Mouse (Mus musculus): ENCODE results near the gene Grik4.

Gene Grik4

DNA sequence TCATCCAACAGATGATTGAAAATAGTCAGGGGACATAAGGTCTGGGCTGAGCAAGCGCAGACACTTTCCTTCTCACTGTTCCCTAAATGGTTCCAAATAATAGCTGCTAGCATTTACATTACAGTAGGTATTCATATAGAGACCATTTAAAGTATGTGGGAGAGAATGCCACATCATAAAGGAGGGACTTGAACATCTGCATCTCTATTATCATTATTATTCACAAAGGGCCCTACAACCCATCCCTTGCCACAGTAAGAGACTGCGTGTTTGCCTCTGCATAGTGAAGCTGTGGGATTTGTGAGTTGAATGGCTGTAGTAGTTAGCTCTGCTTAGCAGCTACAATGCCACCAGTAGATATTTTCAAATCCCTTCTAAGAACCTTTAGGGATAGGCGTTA, 296.2 kb downstream of the Grik4 start:
- no peak for DNase-seq

DNA sequence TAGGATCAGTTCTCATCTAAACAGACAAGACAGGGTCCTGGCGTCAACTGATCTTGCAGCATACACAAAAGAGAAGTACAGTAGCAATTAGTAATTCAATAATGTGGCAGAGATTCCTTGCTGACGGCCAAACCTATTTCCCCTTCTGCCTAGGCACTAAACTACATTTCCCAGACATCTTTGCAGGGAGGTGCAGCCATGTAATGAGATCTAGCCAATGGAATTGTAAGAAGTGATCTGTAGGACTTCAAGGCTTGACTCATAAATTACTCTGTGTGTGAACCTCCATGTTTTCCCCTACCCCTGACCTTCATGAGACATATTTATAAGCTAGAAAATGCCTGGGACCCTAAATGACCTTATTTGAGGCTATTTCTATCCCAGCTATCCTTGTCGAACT, 296.7 kb downstream of the Grik4 start:
- no peak for DNase-seq

DNA sequence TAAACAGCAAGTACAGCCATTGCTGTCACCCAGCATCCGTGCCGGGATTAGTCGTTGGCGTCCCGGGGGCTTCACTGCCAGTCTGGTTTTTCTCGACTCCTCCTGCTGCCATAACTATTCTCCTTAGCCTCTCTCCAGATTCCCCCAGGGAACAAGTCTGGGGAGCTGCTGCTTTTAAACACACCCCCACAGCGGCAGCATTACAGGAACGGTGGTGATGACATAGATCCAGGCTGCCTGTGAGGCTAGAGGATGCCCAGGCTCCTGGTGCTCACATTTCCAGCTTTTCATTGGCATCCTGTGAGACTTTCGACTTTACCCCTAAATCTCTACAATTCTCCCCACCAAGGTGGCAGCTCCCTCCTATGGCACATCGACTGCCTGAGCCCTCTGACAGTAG, 297.5 kb downstream of the Grik4 start:
- DNase-seq, result peak; percentile 34

- DNase-seq, result no peak
These were observed 299.1 kb downstream of the Grik4 start for GRCm38 (mm10) chr9:42645161-42645560.

DNA sequence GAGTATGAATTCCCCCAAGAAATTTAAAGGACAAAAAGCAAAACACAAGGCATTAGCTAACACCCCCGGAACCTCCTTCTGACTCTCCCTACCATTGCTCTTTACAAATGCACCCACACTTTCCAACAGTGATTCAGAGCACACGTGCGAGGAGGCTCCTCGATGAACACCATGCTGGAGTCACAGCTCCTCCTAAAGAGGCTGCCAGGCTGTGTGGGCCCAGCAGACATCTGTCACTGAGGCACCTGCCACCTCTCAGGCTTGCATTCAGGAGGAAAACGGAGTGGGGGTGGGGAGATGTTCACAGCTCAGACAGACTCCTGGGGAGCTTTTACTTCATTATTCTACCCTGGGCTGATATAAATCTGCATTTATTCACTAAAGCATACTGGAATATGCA, 301.5 kb downstream of the Grik4 start:
- DNase-seq, result peak; percentile 88

DNA sequence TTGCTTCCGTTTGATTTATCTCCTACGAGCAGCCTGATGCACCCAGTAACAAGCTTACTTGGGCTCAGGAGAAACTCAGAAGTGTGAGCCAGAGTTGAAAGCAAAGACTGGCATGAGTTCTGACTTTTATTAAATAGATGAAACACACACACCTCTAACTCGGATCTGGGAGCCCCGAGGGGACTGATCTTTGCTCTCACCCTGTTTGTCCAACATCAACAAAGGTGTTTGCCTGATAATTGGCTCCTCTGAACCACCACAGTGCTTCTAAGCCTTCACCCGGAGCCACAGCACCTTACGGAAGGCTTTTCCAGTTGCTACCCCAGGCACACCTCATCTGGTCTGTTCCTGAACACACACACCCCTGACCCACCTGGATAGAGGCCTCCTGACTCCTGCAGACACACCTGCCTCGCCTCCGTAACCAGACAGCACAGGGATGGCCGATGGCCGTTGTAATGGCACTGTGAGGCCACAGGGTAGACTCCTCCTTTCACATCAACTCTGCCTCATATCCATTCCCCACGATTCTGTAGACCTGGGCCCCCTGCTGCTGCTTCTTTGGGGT, 302.7 kb downstream of the Grik4 start:
- no peak for DNase-seq

- no peak for DNase-seq
These were observed 307.8 kb downstream of the Grik4 start for GRCm38 (mm10) chr9:42636446-42636845.

DNA sequence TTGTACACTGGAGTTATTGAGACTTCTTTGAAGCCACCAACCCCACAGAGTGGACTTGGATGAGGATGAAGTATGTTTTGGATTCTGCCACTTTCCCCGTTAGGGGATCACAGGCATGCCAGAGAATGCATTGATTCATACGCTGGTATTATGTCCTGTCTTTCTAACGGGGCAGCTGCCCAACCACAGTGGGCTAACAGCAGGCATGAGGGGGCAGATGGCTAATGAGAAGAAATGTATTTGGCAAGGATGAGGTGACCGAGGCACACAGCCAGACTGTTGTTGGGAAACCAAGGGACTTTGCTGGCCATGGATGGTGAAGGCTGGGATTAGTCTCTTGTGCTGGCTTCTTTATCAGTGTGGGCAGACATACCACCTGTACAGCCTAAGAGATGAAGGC, 312.8 kb downstream of the Grik4 start:
- DNase-seq, result no peak

GRCm38 (mm10) chr9:42627634-42628033, 316.7 kb downstream of the Grik4 start:
- no peak for DNase-seq

DNA sequence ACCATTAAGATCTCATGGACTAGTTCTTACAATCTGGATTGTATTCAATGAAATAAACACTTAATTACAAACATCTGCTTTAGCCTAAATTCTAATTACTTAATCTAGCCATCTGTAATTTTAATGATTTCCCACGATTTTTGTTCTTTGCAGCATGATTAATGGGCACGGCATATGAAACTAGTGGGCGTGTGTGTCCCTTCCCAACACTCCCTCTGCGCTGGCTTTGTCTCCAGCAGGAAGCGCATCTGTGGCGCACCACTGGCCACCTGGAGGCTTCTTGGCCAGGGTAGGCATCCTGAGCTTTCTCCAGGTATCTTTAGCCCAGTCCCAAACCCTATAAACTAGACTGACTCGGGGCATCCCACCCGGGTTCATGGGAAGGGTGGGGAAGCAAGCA, 317.1 kb downstream of the Grik4 start:
- DNase-seq, result peak; percentile 44

GRCm38 (mm10) chr9:42626226-42626775, 318.0 kb downstream of the Grik4 start:
- DNase-seq, result no peak

GRCm38 (mm10) chr9:42614409-42614808, 329.9 kb downstream of the Grik4 start:
- no peak for DNase-seq

DNA sequence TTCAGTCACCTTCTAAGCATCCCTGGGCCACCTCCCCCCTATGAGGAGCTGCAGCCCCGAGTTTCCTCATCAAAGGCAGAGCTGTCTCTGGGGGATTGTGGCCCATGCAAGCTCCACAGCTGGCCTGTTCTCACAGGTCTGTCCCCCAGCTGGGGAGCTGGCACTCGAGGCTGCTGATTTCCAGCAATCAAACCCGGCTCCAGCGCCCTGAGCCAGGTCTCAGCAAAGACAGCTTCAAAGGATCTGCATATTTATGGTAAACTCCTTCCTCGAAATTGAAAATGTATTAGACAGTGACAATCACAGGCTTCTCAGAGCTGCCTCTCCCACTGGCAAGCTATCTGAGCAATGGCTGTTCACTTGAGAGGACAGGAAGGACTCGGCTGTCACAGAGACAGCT, 330.5 kb downstream of the Grik4 start:
- no peak for DNase-seq

DNA sequence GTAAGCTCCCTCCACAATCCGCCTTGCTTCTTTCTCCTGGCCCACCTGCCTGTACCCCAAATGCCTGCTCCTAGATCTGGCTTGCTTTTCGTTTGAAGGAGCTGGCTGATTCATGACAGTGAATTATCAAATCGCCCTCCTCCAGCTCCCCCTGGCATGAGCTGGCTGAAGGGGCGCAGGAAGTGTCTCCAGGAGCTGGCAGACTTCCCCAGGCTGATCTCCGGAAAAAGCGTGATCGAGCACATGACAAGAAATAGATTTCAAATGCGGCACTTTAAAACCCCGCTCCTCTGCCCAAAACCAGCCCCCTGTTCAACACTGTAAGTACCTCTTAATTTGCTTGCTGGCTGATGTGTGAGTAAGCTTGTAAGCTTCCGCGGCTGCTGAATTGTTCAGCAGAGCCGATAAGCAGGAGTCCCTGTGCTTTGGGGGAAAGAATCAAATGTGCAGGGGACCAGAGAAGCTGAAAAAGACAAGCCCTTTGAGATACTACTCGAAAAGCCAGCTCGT, 331.8 kb downstream of the Grik4 start:
- no peak for DNase-seq

DNA sequence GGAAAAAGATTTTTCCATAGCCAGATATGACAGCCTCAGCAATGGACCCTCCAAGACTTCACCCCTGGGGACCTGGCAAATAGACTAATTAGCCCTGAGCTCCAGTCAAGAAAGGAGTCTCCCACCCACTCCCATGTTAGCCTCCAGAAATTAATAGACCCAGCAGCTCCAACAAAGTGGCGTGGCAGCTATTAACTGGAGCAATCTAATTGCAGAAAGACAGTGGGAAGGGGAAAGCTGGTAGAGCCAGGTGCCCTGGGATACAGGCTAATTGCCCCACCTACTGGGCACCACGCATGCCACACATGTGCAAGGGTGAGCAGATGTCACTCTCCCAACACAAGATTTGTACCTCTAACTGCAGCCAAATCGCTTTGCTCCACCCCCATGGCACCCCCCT, 342.8 kb downstream of the Grik4 start:
- no peak for DNase-seq

GRCm38 (mm10) chr9:42597525-42597924, 346.8 kb downstream of the Grik4 start:
- peak; percentile 28 for DNase-seq

- no peak for DNase-seq
These were observed 365.8 kb downstream of the Grik4 start for GRCm38 (mm10) chr9:42578511-42578910.

- no peak for DNase-seq
These were observed 366.2 kb downstream of the Grik4 start for GRCm38 (mm10) chr9:42578106-42578505.

DNA sequence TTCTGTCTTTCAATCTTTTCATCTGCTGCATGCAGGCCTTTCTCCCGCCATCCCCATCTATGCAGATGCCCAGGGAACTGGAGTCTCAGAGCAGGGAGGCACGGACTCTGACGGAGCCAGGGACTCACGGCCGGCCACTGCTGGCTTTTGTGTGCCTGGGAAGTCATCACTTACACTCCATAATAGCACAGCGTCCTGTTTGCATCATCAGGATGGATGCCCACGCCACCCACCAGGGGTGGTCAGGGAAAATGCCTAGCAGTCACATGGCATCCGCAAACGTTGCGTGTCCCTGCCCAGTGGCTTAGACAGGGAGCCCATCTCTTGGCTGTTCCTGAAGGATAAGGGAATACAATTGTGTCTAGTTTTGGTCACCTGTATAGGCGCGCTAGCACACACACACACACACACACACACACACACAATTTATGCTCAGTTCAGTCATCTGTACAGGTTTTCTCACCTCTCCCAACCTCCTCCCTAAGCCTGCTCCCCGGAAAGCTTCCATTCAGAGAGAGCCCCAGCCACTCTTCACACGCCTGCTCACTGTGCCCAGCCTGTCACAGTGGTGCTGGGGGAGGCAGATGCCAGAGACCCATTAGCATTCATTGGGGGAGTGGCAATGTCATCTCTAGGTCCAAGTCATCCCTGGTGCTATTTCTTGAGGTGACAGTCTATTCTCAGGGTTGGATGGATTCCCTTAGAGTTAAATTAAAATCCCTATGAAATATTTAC, 370.5 kb downstream of the Grik4 start:
- DNase-seq, result no peak

GRCm38 (mm10) chr9:42573180-42573579, 371.1 kb downstream of the Grik4 start:
- DNase-seq, result peak; percentile 58

GRCm38 (mm10) chr9:42565921-42566320, 378.4 kb downstream of the Grik4 start:
- DNase-seq, result no peak

DNA sequence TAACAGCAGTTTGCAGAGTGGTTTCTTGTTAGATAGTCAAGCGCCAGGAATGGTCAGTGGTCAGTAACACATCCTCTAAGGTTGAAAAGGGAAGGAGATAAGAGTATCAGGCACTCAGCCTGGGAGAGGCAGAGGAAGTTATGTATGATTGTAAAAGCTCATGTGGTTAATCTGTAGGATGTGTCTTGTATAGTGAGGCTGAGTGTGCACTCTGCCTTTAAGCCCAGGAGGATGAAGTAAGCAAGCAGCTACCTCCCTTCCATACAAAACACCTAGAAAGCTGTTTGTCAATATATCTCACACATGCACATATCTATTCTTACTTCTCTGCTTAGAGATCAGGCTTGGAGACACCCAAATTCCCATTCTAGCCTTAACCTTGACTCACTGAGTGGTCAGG, 389.1 kb downstream of the Grik4 start:
- no peak for DNase-seq

GRCm38 (mm10) chr9:42550116-42550515, 394.2 kb downstream of the Grik4 start:
- DNase-seq, result peak; percentile 65

GRCm38 (mm10) chr9:42548981-42549380, 395.3 kb downstream of the Grik4 start:
- DNase-seq, result no peak
